Mouse (Mus musculus) liver, adult (tissue): Measurements from ENCODE around the gene Bcl7c.
A peak's percentile ranks its signal among the peaks of the same experiment; 100 is the strongest.
"Not testable (repeated sequence)": the region's sequence is repeated elsewhere in the genome, so short reads cannot be mapped to it uniquely, and the experiment has no call there.

Experiments
- GATA4 ChIP-seq: IDR thresholded peaks from 2 replicates; pipeline ENCODE4 v1.6.1; 2014; ENCODE audit warnings: mild to moderate bottlenecking, low read length; ENCODE audit not compliant: insufficient replicate concordance

Gene Bcl7c

GRCm38 (mm10) chr7:127708207-127709078 lies at the start of gene Bcl7c:
Bcl7c (minus strand) TSS chr7:127708933.
- no peak for TF ChIP-seq GATA4

GRCm38 (mm10) chr7:127753741-127754140 lies 45.0 kb upstream of the Bcl7c start:
- TF ChIP-seq GATA4 = no peak

GRCm38 (mm10) chr7:127753158-127753557 lies 44.4 kb upstream of the Bcl7c start:
- TF ChIP-seq GATA4 = no peak

GRCm38 (mm10) chr7:127752069-127752468 lies 43.3 kb upstream of the Bcl7c start:
- TF ChIP-seq GATA4 = no peak

- no peak for TF ChIP-seq GATA4
Measured at GRCm38 (mm10) chr7:127751619-127752018, 42.9 kb upstream of the Bcl7c start.

- no peak for TF ChIP-seq GATA4
Measured at GRCm38 (mm10) chr7:127750131-127751127, 41.7 kb upstream of the Bcl7c start.

- TF ChIP-seq GATA4 = no peak
Measured at GRCm38 (mm10) chr7:127748235-127748560, 39.5 kb upstream of the Bcl7c start.

- TF ChIP-seq GATA4 = no peak
Measured at GRCm38 (mm10) chr7:127747559-127748234, 39.0 kb upstream of the Bcl7c start.

- TF ChIP-seq GATA4 = no peak
Measured at GRCm38 (mm10) chr7:127746494-127747491, 38.1 kb upstream of the Bcl7c start.

GRCm38 (mm10) chr7:127745652-127746493 lies 37.1 kb upstream of the Bcl7c start:
- peak; percentile 50; the same call in 1 of the 2 replicates for TF ChIP-seq GATA4

GRCm38 (mm10) chr7:127745251-127745651 lies 36.5 kb upstream of the Bcl7c start:
- peak; percentile 64; the same call in 1 of the 2 replicates for TF ChIP-seq GATA4

GRCm38 (mm10) chr7:127744366-127745045 lies 35.8 kb upstream of the Bcl7c start, which contains the start of gene Fbxl19:
Fbxl19 (plus strand) TSS chr7:127744543.
- TF ChIP-seq GATA4 = no peak

- not testable (repeated sequence) for TF ChIP-seq GATA4
Measured at GRCm38 (mm10) chr7:127732066-127732465, 23.3 kb upstream of the Bcl7c start, which contains the start of gene Ctf2. Ctf2 (minus strand) TSS chr7:127732166.

- no peak for TF ChIP-seq GATA4
Measured at GRCm38 (mm10) chr7:127730170-127730569, 21.4 kb upstream of the Bcl7c start.
